Mouse (Mus musculus) WW6 (cell line): ENCODE data around the gene Helz.
"Not testable (repeated sequence)": the region's sequence is repeated elsewhere in the genome, so short reads cannot be mapped to it uniquely, and the experiment has no call there.

Experiments
- DNase-seq: peaks from one replicate; pipeline ENCODE4 v3.0.0-alpha.2; 2013; ENCODE audit warnings: low read depth, low spot score

Helz gene

GRCm38 (mm10) chr11:107548204-107548975 lies 660 bp downstream of the Helz start:
- DNase-seq, result no peak

GRCm38 (mm10) chr11:107559874-107560273 lies 12.1 kb downstream of the Helz start:
- DNase-seq, result no peak

- no peak for DNase-seq
Measured at GRCm38 (mm10) chr11:107567431-107567830, 19.7 kb downstream of the Helz start.

DNA sequence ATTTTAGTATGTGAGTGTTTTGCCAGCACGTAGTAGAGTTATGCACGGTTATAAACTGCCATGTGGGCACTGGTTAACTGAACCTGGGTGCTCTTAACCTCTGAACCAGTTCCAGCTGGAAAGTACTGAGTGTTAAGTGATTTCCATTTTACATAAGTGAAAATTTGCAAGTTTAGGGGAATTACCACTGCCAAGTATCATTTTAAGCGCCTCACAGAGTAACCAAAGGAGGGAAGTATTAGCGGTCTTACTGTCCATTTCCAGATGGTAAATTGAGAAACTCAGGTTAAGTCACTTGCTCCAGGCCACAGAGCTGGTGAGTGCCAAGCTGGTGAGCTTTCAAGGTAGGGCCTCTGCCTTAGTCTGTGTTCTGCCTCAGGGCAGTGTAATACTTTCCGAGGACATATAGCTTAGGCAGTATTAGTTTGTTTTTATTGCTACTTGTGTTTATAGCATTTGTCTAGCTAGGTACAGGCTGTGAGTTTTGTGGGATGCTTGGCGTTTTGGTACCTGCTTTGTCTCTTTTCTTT lies 20.8 kb downstream of the Helz start:
- no peak for DNase-seq

DNA sequence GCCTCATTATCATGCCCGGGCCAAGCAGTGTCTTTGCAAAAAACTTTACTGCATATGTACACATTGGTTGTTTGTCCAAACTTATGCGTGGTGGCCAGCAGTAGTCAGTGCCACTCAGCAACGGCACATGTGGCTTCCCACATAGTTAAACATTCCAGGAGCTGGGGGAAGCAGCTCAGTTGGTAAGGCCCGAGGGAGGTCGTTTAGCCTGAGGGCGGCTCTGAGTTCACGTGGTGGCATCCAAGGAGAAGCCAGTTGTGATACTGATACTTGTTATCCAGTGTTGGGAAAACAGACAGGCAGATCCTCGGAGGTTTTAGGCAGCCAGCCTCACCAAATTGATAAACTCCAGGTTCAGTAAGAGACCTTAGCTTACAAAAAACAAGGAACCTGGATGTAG lies 23.2 kb downstream of the Helz start:
- DNase-seq, result not testable (repeated sequence)

DNA sequence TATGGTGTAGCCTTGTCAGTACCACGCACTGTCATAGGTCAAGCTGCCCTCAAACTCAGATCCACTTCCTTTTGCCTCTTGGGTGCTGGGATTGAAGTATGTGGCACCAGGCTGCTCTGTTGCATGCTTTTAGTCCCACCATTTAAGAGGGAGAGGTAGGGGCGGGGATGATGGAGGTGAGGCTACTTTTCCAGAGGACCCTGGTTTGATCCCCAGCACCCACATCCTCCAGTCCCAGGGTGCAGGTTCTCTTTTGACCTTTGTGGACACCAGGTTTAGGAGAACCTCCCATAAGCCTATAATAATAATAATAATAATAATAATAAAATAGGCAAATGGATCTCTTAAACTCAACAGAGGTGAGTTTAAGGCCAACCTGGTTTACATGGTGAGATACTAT lies 23.6 kb downstream of the Helz start:
- no peak for DNase-seq

GRCm38 (mm10) chr11:107572551-107572950 lies 24.8 kb downstream of the Helz start:
- DNase-seq, result no peak

DNA sequence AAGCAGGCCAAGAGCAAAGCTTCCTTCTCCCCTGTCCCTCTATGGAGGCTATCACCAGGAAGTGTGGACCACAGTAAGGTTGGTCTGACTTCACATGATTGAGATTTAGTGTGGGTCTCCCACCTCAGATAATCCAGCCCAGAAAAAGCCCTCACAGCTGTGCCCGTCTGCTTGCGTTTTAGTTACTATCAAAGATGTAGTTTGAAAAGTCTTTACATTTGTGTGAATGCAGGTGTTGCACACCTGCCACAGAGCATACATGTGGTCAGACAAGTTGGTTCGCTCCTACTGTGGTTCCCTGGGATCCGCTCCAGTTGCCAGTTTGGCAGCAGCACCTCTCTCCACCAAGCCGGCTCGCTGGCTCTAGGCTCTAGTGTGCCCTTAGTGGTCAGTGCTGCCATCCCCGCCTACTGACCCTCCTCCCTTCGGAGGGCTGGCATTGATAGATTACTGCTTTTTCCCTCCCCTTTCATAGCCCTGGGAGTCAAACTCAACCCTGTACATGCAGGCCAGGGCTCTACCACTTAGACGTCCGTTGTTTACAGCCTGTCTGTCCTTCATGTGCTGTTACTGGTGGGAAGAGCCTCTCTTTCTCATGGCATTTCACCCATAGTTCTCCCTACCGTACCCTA lies 25.4 kb downstream of the Helz start:
- no peak for DNase-seq

DNA sequence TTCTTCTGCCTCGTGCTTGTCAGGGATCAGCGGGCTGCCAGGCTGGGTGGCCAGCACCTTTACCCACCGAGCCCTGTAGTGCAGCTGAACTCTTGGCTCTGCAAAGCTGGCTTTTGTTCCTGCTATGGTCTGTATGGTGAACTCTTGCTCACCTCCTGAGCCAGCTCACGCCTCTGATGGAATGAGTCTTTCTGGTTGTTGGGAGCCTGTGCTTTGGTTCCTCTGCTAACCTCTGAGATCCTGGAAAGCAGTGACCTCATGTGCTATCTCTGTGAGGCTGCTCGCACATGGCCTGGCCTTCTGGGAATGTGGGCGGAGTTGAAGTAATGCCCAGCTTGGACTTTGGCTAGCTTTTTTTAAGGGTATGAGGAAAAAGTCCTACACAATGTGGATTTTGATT lies 26.1 kb downstream of the Helz start:
- no peak for DNase-seq

- DNase-seq, result no peak
Measured at GRCm38 (mm10) chr11:107574811-107575705, 27.3 kb downstream of the Helz start.

- DNase-seq, result no peak
Measured at GRCm38 (mm10) chr11:107576186-107576585, 28.5 kb downstream of the Helz start.

GRCm38 (mm10) chr11:107577400-107577799 lies 29.7 kb downstream of the Helz start:
- no peak for DNase-seq

DNA sequence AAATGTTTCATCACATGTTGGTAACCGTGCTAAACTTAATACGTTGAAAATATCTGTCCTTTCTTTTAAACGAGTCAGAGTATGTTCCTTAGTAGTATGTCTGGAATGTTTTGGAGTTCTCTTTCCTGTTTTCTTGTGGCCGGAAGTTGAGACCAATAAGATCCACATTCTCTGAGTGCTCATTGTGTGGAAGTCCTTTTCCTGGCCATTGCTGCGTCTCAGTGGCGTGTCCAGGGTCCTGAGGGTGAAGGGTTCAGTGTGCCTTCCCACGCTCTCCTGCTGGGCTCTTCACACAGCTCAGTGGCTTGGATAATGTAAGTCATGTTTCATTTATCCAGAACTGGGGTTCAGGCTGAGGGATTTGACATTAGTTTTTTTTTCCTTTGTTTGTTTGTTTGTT lies 30.5 kb downstream of the Helz start:
- DNase-seq, result no peak

GRCm38 (mm10) chr11:107580786-107581185 lies 33.1 kb downstream of the Helz start:
- no peak for DNase-seq

DNA sequence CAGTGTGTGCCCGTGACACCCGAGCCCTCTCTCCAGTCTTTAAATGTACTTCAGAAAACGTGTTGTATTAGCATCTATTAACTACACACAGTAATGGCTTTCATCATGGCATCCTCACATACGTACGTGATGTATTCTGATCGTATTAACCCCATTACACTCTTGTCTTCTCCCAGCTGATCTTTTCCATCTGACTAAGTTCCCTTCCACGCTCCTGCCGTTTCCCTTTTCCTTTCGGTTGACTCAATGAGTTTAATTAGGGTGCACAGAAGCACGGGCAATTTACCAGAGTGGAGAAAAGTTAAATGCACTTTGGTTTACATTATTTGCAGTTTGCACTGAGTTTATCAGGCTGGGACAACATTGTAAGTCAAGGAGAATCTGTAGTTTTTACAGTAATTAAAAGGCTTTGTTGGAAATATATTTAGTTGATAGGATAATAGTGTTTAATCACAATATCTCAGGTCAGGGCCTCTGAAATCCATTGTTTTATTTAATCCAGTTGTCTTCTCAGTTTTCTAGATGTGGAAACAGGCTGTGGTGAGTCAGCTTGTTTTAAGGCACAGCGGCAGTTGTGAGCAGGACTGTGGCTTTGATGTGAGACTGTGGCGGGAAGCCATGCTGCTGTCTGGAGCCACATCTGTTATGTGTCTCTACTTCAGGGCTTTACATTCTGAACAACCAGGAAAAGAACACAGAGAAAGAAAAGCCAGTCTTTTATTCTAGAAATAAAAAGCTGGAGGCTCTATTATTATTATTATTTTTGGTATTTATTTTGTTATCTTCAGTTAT lies 37.1 kb downstream of the Helz start:
- DNase-seq, result no peak

GRCm38 (mm10) chr11:107586129-107586528 lies 38.4 kb downstream of the Helz start:
- DNase-seq, result not testable (repeated sequence)

DNA sequence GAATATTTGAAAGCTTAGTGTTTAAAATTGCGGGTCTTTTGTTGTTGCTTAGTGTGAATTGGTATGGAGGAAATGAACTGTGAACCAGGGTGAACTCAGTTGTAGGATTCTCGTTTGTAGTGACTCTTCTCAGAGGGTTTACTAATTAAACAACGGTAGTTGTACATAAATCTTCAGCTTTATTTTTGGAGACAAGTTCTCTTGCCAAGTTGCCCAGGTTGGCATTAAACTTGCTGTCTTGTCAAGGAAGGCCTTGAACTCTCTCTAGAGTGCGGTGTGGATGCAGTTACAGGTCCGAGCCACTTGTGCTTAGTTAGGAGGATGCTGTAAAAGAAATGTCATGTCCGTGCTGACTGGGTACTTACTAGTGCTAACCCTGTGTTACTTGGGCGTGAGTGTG lies 39.4 kb downstream of the Helz start:
- no peak for DNase-seq

DNA sequence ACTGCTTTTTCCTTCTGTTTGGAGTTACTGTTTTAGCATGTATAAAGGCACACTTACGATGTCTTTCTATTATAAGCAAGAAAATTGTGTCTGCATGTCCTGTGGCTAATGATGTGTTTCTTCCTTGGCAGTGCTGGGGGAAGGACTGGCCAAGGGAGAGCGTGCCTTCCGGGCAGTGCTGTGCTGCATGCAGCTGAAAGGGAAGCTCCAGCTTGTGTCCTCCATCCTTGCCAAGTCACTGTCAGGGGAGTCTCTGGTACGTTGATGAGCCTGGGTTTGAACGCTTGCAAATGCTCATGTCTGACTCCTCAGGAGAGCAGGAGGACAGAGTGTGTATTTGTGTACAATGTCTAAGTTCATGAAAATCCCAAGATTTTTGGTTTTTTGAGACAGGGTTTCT lies 44.8 kb downstream of the Helz start:
- no peak for DNase-seq

- DNase-seq, result no peak
Measured at GRCm38 (mm10) chr11:107597381-107597780, 49.7 kb downstream of the Helz start.

DNA sequence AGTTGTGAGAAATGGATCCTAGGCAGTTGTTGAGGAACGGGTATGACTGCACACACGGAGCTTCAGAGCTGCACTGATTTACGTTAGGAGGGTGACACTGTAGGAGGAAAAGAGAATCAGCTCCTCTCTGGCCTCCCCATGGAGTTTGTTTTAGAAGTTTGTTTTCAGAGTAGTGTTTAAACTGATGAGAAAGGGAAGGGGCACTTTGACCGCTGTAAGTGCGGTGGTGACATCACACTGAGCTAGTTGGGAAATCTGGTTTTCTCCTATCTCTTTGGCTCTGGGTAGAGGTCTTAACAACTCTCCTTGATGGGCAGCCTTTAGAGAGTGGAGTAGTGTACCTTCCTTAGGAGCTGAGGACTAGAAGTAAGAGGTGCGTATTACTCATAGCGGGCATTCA lies 58.0 kb downstream of the Helz start:
- no peak for DNase-seq

DNA sequence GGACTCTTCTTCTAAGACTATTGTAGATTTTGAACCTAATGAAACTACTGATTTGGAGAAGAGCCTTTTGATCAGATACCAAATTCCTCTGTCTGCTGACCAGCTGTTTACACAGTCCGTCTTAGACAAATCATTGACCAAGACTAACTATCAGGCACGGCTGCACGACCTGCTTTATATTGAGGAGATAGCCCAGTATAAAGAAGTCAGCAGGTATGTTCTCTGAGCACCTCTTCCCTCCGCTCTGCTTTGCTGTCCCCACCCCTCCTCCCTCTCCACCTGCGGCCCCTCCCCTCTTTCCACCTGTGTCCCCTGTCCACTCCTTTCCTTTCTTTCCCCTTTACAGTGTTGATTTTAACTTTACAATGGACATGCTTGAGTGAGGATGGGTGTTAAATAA lies 66.2 kb downstream of the Helz start:
- DNase-seq, result no peak
